Mouse (Mus musculus): Measurements from ENCODE around the gene Traf2. TPM values are rescaled to one million over a fixed set of nuclear protein-coding genes. Genes with fewer than 3 reads are reported as not detected.
"Not testable (repeated sequence)": the region's sequence is repeated elsewhere in the genome, so short reads cannot be mapped to it uniquely, and the experiment has no call there.

The Traf2 gene
- polyA plus RNA-seq, 1 experiment: 15.7 TPM

- no peak for DNase-seq (ENCODE audit: low spot score)
These were observed 29.5 kb upstream of the Traf2 start for GRCm38 (mm10) chr2:25576028-25576850.

- DNase-seq (ENCODE audit: low spot score): peak; percentile 34
These were observed 28.8 kb upstream of the Traf2 start for GRCm38 (mm10) chr2:25575432-25576027.

GRCm38 (mm10) chr2:25574579-25575431, 28.1 kb upstream of the Traf2 start, which contains the start of the genes Mamdc4 and Phpt1:
TSS of gene Mamdc4 (minus strand) at chr2:25574845.
TSS of gene Phpt1 (minus strand) at chr2:25575224.
- peak; percentile 90 for DNase-seq (ENCODE audit: low spot score)

GRCm38 (mm10) chr2:25574136-25574535, 27.4 kb upstream of the Traf2 start:
- DNase-seq (ENCODE audit: low spot score): peak; percentile 24

- DNase-seq (ENCODE audit: low spot score): no peak
These were observed 26.3 kb upstream of the Traf2 start for GRCm38 (mm10) chr2:25573068-25573467.

GRCm38 (mm10) chr2:25571221-25571620, 24.5 kb upstream of the Traf2 start:
- DNase-seq (ENCODE audit: low spot score): no peak

GRCm38 (mm10) chr2:25569323-25569722, 22.6 kb upstream of the Traf2 start:
- no peak for DNase-seq (ENCODE audit: low spot score)

- no peak for DNase-seq (ENCODE audit: low spot score)
These were observed 21.8 kb upstream of the Traf2 start for GRCm38 (mm10) chr2:25568473-25569019.

- no peak for DNase-seq (ENCODE audit: low spot score)
These were observed 19.8 kb upstream of the Traf2 start for GRCm38 (mm10) chr2:25566558-25566957.

- DNase-seq (ENCODE audit: low spot score): no peak
These were observed 19.0 kb upstream of the Traf2 start for GRCm38 (mm10) chr2:25565741-25566140.

- no peak for DNase-seq (ENCODE audit: low spot score)
These were observed 15.2 kb upstream of the Traf2 start for GRCm38 (mm10) chr2:25561946-25562345.

GRCm38 (mm10) chr2:25560551-25560950, 13.8 kb upstream of the Traf2 start:
- DNase-seq (ENCODE audit: low spot score): no peak

GRCm38 (mm10) chr2:25558774-25559173, 12.0 kb upstream of the Traf2 start:
- no peak for DNase-seq (ENCODE audit: low spot score)

- no peak for DNase-seq (ENCODE audit: low spot score)
These were observed 11.2 kb upstream of the Traf2 start for GRCm38 (mm10) chr2:25557964-25558360.

- DNase-seq (ENCODE audit: low spot score): peak; percentile 94
These were observed 10.7 kb upstream of the Traf2 start, which contains the start of gene Edf1 for GRCm38 (mm10) chr2:25557221-25557963. TSS of gene Edf1 (plus strand) at chr2:25557847.

GRCm38 (mm10) chr2:25556296-25556695, 9.6 kb upstream of the Traf2 start:
- no peak for DNase-seq (ENCODE audit: low spot score)

GRCm38 (mm10) chr2:25555479-25555878, 8.7 kb upstream of the Traf2 start:
- not testable (repeated sequence) for DNase-seq (ENCODE audit: low spot score)

- not testable (repeated sequence) for DNase-seq (ENCODE audit: low spot score)
These were observed 6.5 kb upstream of the Traf2 start for GRCm38 (mm10) chr2:25553171-25553786.

- no peak for DNase-seq (ENCODE audit: low spot score)
These were observed 4.4 kb upstream of the Traf2 start for GRCm38 (mm10) chr2:25551186-25551585.
